Mouse (Mus musculus) liver, adult (tissue): Measurements from ENCODE around the gene Cdkl3.

ENCODE experiments used
- GATA4 ChIP-seq: IDR thresholded peaks from 2 replicates; pipeline ENCODE4 v1.6.1; 2014; ENCODE audit warnings: mild to moderate bottlenecking, low read length; ENCODE audit not compliant: insufficient replicate concordance

Cdkl3 gene

GRCm38 (mm10) chr11:52003772-52004528 is at the start of gene Cdkl3:
TSS of gene Cdkl3 (plus strand) at chr11:52004221.
- TF ChIP-seq GATA4 = peak; percentile 41; the same call in 1 of the 2 replicates

DNA sequence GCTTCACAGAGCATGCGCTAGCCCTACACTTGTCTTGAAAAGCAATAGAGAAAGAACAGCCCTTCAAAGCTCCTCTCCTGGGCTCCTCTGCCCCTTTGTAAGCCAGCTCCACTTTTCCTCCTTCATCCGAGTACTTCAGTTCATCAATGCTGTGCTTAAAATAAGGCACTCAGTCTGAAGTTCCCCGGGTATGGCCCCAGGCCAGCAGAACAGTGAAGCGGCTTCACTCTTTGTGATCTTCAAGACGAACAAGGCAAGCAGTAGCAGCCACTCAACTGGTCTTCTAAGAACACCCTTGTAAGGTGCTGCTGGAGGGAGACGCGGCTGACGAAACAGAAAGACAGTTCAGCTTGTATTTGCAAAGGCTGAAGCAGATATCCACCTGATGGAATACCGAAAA is 47.9 kb upstream of the Cdkl3 start:
- no peak for TF ChIP-seq GATA4

GRCm38 (mm10) chr11:51957760-51958159 is 46.3 kb upstream of the Cdkl3 start:
- TF ChIP-seq GATA4 = no peak

DNA sequence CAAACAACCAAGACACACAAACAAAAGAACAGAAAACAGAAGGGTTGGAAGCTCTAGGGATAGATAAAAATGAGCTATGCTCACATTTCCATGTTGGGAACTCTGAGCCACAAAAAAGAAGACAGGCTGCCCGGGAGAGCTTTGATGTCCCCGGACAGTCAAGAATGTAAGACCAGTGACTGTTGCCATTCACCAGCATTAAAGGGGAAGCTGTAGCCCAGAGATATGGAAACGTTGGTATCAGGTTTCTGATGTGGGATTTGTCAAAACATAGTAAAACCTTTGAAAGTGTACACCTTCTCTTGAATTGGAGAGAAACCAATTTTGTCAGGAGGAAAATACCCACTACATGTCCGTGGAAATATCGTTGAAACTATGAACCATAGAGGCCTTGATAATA is 44.5 kb upstream of the Cdkl3 start:
- no peak for TF ChIP-seq GATA4

DNA sequence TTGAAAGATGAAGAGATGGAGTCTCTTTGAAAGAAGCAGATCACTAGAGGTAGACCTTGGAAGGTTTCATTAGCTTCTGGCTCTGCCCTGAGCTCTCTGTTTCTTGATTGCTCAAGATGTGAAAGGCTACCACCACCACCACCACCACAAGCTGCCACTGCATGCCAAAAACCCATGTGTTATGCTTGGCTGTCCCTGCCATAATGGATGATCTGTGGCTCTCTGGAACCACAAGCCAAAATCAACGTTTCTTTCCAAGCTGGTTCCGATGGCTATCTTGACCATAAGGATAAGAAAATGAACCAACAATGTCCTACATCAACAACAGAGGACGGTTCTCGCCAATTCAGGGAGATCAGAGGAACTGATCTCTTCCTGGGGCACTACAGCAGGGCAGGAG is 44.0 kb upstream of the Cdkl3 start:
- TF ChIP-seq GATA4 = no peak

DNA sequence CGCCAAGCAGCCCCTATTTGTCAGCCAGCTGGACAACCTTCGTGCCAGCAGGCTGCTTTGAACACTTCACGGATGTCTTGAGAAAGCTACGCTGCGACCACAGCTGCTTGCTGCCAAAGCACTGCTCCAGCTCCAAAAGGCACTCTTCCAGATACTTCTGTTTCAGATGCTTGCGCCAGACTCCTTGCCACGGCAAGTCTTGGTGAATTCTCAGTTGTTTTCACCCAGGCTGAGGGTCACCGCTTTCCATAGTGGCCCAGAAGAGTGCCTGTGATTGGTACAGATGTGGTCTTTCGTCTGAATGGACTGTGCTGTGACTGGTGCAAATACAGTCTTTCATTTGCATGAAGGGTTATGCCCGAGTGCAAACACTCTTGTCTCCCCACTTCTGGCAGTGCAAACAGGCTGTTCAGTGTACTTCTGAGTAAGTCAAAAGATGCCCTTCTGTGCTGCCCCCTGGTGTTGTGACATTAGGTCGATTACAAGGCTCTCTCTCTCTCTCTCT is 43.0 kb upstream of the Cdkl3 start:
- no peak for TF ChIP-seq GATA4

- TF ChIP-seq GATA4 = no peak
These were observed 42.3 kb upstream of the Cdkl3 start for GRCm38 (mm10) chr11:51961761-51962160.

DNA sequence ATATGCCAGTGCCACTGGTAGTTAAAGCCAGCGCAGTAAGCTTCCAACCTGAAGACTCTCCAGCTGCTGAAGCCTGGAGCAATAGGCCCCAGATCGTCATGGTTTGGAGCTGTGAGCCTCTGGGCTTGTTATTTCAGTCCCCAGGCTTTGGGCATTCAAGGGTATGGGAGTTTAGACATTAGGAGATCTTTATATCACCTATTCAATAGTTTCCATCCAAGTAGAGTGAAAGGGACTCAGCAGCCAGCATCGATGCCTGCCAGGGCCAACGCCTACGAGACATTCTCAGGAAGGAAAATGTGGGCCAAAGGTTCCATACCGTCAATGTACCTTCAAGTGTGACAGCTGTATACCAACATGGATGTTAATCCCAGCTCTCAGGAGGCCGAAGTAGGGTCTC is 41.7 kb upstream of the Cdkl3 start:
- no peak for TF ChIP-seq GATA4

- TF ChIP-seq GATA4 = no peak
These were observed 37.4 kb upstream of the Cdkl3 start for GRCm38 (mm10) chr11:51966651-51967050.

DNA sequence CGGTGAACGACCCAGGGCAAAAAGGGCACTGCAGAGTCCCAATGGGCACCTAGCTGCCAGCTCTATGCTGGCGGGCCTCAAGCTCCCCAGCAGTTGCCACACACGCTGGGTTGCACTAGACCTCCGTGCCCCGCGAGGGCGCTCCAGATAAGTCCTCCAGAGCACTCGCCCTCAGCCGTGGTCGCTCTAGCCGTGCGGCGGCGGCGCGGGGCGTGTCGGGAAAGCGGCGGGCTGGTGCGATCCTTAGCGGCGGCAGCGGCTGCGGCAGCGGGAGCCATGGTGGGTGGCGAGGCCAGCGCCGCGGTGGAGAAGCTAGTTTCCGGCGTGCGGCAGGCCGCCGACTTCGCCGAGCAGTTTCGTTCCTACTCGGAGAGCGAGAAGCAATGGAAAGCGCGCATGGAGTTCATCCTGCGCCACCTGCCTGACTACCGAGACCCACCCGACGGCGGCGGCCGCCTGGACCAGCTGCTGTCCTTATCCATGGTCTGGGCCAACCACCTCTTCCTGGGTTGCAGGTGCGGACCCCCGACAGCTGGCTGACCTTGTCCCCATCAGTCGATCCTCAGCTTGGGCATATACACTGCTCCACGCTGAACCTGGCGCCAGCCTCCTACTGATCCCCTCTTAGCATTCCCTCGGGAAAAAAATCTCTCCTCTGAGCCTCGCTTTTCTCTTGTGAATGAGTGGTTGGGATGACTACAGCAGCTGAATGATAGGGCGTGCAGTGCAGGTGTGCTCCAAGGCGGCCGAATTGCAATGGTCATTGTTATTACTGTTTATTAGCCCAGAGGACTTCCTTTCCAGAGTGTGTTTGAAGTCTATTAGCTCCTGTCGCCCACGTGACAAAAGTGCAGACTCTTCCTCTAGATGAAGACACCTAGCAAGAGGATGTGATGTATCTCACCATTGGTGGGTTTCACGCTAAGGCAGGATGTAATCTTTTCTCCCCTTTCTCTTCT is 36.3 kb upstream of the Cdkl3 start, which contains the start of gene Cdkn2aipnl:
Cdkn2aipnl (plus strand) TSS at position 219 of the 959 bp plus-strand sequence.
- peak; percentile 53; the same call in 1 of the 2 replicates for TF ChIP-seq GATA4

GRCm38 (mm10) chr11:51968896-51969295 is 35.1 kb upstream of the Cdkl3 start:
- no peak for TF ChIP-seq GATA4

GRCm38 (mm10) chr11:51969511-51969910 is 34.5 kb upstream of the Cdkl3 start:
- TF ChIP-seq GATA4 = no peak

- no peak for TF ChIP-seq GATA4
These were observed 32.4 kb upstream of the Cdkl3 start for GRCm38 (mm10) chr11:51971644-51972043.

GRCm38 (mm10) chr11:51999611-52000289 is 4.3 kb upstream of the Cdkl3 start:
- TF ChIP-seq GATA4 = no peak
